Mouse (Mus musculus) embryonic facial prominence, embryonic 12.5 days (tissue): ENCODE measurements at regions not wholly inside any gene's neighbourhood (a gene's known extent, or its start where the extent isn't known, plus 50 kb on each side); places are given as distances from the start of the nearest gene placed in this dataset.

Experiments
- ATAC-seq: fragments of 200-750 bp; cut with Nextera tagmentation; 2 replicates; pipeline ENCODE4 v1.8.0; 2017; ENCODE audit not compliant: insufficient number of reproducible peaks, insufficient read depth, low FRiP score, low TSS enrichment
- H3K27ac ChIP-seq: fragments of 300-500 bp; sonication (generic); 2 replicates; pipeline ENCODE4 v1.5.1; 2016; ENCODE audit warnings: mild to moderate bottlenecking
- H3K27me3 ChIP-seq: fragments of 300-500 bp; sonication (generic); 2 replicates; pipeline ENCODE4 v1.6.1; 2016; ENCODE audit warnings: mild to moderate bottlenecking, moderate library complexity
- H3K36me3 ChIP-seq: fragments of 300-500 bp; sonication (generic); 2 replicates; pipeline ENCODE4 v1.6.1; 2016; ENCODE audit warnings: mild to moderate bottlenecking
- H3K4me1 ChIP-seq: fragments of 300-500 bp; sonication (generic); 2 replicates; pipeline ENCODE4 v1.6.1; 2016
- H3K4me2 ChIP-seq: fragments of 300-500 bp; sonication (generic); replicated peaks from 2 replicates; pipeline ENCODE4 v1.6.1; 2016; ENCODE audit warnings: mild to moderate bottlenecking, moderate library complexity
- H3K4me3 ChIP-seq: fragments of 300-500 bp; sonication (generic); 2 replicates; pipeline ENCODE4 v1.5.1; 2016; ENCODE audit warnings: mild to moderate bottlenecking
- H3K9ac ChIP-seq: fragments of 300-500 bp; sonication (generic); 2 replicates; pipeline ENCODE4 v1.6.1; 2016; ENCODE audit warnings: mild to moderate bottlenecking, moderate library complexity
- H3K9me3 ChIP-seq: fragments of 300-500 bp; sonication (generic); 2 replicates; pipeline ENCODE4 v1.6.1; 2016; ENCODE audit warnings: mild to moderate bottlenecking, moderate library complexity
- WGBS: fragments of 180-500 bp; shearing (Covaris S2); methylation state at CpG from one replicate; pipeline ENCODE4 v1.1.7; 2016; 5-methylcytosine and 5-hydroxymethylcytosine counted together

DNA sequence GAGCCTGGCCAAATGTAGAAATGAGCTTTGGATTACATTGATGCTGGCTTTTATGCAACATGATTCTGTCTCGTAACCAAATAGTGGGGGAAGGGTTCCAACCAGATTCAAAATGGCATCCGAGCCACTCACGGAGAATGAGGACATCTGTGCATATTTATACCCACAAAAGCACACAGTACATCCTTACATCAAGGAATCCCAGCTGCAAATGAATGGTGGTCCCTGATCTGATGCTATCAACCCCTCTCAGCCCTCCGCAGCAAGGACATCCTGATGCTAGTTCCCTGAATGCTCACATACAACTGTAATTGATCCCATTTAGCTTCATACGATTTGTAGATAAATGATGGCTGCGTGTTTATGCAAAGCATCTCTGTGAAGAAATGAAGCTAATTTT lies 215.9 kb downstream of the Samd5 start:
- Histone ChIP-seq H3K4me1 (no peaks in the 10 kb centered on the region), H3K36me3 (no peaks in the 10 kb centered on the region), H3K4me3 (no peak overlapping the region), H3K9ac (no peak overlapping the region), H3K9me3 (no peaks in the 10 kb centered on the region), H3K4me2 (no peak overlapping the region), H3K27me3 (no peaks in the 10 kb centered on the region), H3K27ac (no peak overlapping the region)
- WGBS = 77% methylated on average over 6 of the region's 6 CpGs
- ATAC-seq = no peak

DNA sequence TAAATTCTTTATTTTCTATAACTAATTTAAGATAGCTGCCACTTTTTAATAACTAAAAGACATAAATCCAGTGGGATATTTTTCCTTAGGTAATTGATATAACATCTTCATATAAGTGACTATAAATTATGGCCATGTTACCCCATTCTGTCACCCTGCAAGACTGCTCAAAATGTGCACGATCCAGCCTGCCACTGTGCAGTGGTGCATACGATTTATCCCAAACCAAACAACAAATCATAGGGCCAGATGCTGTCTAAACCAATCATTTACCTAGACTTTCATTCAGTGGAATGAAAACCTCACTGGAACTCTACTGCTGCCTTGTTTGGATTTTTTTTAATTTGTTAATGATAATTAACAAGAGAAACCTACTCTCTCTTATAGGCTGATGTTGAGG lies 216.5 kb downstream of the Samd5 start:
- no peaks in the 10 kb centered on the region for H3K27me3 ChIP-seq
- WGBS = 88% methylated on average over 2 of the region's 2 CpGs
- H3K9me3 ChIP-seq = no peaks in the 10 kb centered on the region
- no peak overlapping the region for H3K4me3 ChIP-seq
- no peaks in the 10 kb centered on the region for H3K36me3 ChIP-seq
- H3K4me2 ChIP-seq = no peak overlapping the region
- ATAC-seq = no peak
- H3K9ac ChIP-seq = no peak overlapping the region
- no peaks in the 10 kb centered on the region for H3K4me1 ChIP-seq
- no peak overlapping the region for H3K27ac ChIP-seq

GRCm38 (mm10) chr10:9457222-9457621 lies 217.8 kb downstream of the Samd5 start:
- Histone ChIP-seq H3K27ac (no peak overlapping the region), H3K27me3 (no peaks in the 10 kb centered on the region), H3K9ac (no peak overlapping the region), H3K4me2 (no peak overlapping the region), H3K36me3 (no peaks in the 10 kb centered on the region), H3K4me1 (no peaks in the 10 kb centered on the region), H3K4me3 (no peak overlapping the region), H3K9me3 (no peaks in the 10 kb centered on the region)
- no peak for ATAC-seq
- 86% methylated on average over 1 of the region's 1 CpGs for WGBS

DNA sequence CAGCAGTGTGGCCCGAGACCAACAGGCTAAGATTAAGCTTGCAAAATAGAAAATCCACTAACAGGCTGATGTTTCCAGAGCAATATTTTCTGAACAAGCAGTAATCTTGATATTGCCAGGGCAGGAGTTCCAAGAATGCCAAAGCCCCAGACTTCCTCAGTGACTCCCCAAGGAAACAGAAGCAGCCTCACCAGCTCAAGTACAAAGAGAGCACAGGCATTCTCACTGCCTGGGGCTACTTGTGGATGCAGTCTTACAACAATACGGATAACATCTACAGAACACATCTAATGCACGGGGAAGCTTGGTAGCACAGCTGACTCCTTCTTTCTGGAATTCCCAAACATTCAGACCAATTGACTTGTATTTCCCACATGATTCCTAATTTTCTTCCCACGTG lies 235.9 kb downstream of the Samd5 start:
- 25% methylated on average over 4 of the region's 4 CpGs for WGBS
- no peak for ATAC-seq
- H3K27ac ChIP-seq = no peak overlapping the region
- no peak overlapping the region for H3K9ac ChIP-seq
- H3K27me3 ChIP-seq = no peaks in the 10 kb centered on the region
- H3K4me2 ChIP-seq = no peak overlapping the region
- no peaks in the 10 kb centered on the region for H3K36me3 ChIP-seq
- no peaks in the 10 kb centered on the region for H3K9me3 ChIP-seq
- H3K4me1 ChIP-seq = peaks cover 13% of the 10 kb centered on the region; the same call in 1 of the 2 replicates
- no peak overlapping the region for H3K4me3 ChIP-seq

GRCm38 (mm10) chr10:9438366-9438765 lies 236.6 kb downstream of the Samd5 start:
- ATAC-seq = no peak
- WGBS = 60% methylated on average over 4 of the region's 4 CpGs
- no peak overlapping the region for H3K9ac ChIP-seq

DNA sequence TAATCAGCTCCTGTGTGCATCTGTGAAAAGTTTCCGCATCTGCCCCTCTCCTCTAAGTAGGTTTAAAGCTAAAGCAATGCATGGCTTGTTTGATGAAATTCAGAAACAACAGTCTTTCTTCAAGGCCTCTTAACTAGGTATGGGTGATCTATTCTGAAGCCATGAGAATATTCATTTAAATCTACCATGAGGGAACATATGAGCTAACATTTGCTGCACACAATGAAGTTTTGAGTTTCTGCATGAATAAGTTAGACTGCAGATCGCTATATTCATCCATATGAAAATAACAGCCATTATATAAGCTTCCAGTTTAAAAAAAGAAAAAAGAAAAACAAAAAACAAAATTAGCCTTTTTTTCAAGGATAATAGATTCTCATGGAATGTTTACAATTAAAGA lies 245.9 kb downstream of the Samd5 start:
- 89% methylated on average over 2 of the region's 2 CpGs for WGBS
- H3K9me3 ChIP-seq = no peaks in the 10 kb centered on the region
- H3K9ac ChIP-seq = no peak overlapping the region

More at GRCm38 (mm10) chr10:9438366-9438765, 236.6 kb downstream of the Samd5 start:
- no peak overlapping the region for H3K27ac ChIP-seq
- peaks cover 13% of the 10 kb centered on the region; the same call in 1 of the 2 replicates for H3K4me1 ChIP-seq
- no peaks in the 10 kb centered on the region for H3K36me3 ChIP-seq
- H3K4me2 ChIP-seq = no peak overlapping the region
- H3K9me3 ChIP-seq = no peaks in the 10 kb centered on the region
- no peaks in the 10 kb centered on the region for H3K27me3 ChIP-seq
- no peak overlapping the region for H3K4me3 ChIP-seq

DNA sequence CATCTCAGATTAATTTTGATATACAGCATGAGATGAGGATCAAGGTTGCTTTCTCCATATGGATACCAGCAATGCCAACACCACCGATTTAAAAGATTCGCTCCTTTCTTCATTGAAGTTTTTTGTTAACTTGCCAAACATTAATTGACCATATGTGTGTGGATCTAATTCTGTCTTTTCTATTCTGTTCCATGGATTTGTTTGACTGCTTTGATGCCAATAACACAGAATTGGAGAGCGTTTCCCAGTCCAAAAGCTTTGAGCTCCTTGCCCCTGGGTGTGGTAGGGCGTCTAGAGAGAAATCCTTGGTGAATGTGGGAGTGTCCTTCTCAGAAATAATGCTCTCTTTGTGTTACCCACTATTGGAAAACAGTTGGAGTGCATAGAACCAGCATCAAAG lies 254.3 kb downstream of the Samd5 start:
- ATAC-seq = no peak
- Histone ChIP-seq H3K27me3 (no peaks in the 10 kb centered on the region), H3K4me1 (no peaks in the 10 kb centered on the region), H3K4me3 (no peak overlapping the region), H3K9ac (no peak overlapping the region), H3K4me2 (no peak overlapping the region), H3K36me3 (no peaks in the 10 kb centered on the region), H3K27ac (no peak overlapping the region), H3K9me3 (no peaks in the 10 kb centered on the region)
- 71% methylated on average over 4 of the region's 4 CpGs for WGBS

More for the DNA sequence above, 245.9 kb downstream of the Samd5 start:
- Histone ChIP-seq H3K36me3 (no peaks in the 10 kb centered on the region), H3K27ac (no peak overlapping the region), H3K4me1 (no peaks in the 10 kb centered on the region), H3K4me2 (no peak overlapping the region), H3K4me3 (no peak overlapping the region), H3K27me3 (no peaks in the 10 kb centered on the region)
- ATAC-seq = no peak

GRCm38 (mm10) chr10:9416685-9417084 lies 258.3 kb downstream of the Samd5 start:
- H3K9me3 ChIP-seq = no peaks in the 10 kb centered on the region
- H3K36me3 ChIP-seq = no peaks in the 10 kb centered on the region
- no peak overlapping the region for H3K27ac ChIP-seq
- no peak overlapping the region for H3K4me3 ChIP-seq
- WGBS = 97% methylated on average over 5 of the region's 5 CpGs
- no peaks in the 10 kb centered on the region for H3K27me3 ChIP-seq
- no peak overlapping the region for H3K4me2 ChIP-seq
- ATAC-seq = no peak
- no peaks in the 10 kb centered on the region for H3K4me1 ChIP-seq
- H3K9ac ChIP-seq = no peak overlapping the region

GRCm38 (mm10) chr10:9406101-9406500 lies 268.9 kb downstream of the Samd5 start:
- Histone ChIP-seq H3K4me3 (no peak overlapping the region), H3K27me3 (no peaks in the 10 kb centered on the region), H3K9me3 (no peaks in the 10 kb centered on the region), H3K4me1 (0 out of 2 replicates have a peak, but pooled peaks cover 4% of the 10 kb centered on the region), H3K36me3 (no peaks in the 10 kb centered on the region), H3K4me2 (no peak overlapping the region), H3K9ac (no peak overlapping the region), H3K27ac (no peak overlapping the region)
- ATAC-seq = no peak
- 60% methylated on average over 4 of the region's 4 CpGs for WGBS

- H3K9me3 ChIP-seq = no peaks in the 10 kb centered on the region
- H3K36me3 ChIP-seq = no peaks in the 10 kb centered on the region
- no peak overlapping the region for H3K4me3 ChIP-seq
- H3K9ac ChIP-seq = no peak overlapping the region
- H3K27ac ChIP-seq = no peak overlapping the region
- no peaks in the 10 kb centered on the region for H3K27me3 ChIP-seq
- 86% methylated on average over 2 of the region's 2 CpGs for WGBS
- H3K4me2 ChIP-seq = no peak overlapping the region
- H3K4me1 ChIP-seq = 0 out of 2 replicates have a peak, but pooled peaks cover 4% of the 10 kb centered on the region
- ATAC-seq = no peak
These were observed 269.6 kb downstream of the Samd5 start for GRCm38 (mm10) chr10:9405417-9405816.

- no peak overlapping the region for H3K27ac ChIP-seq
- H3K4me2 ChIP-seq = no peak overlapping the region
- no peaks in the 10 kb centered on the region for H3K9me3 ChIP-seq
- H3K4me3 ChIP-seq = no peak overlapping the region
- 78% methylated on average over 6 of the region's 6 CpGs for WGBS
- no peaks in the 10 kb centered on the region for H3K27me3 ChIP-seq
- H3K9ac ChIP-seq = no peak overlapping the region
- H3K36me3 ChIP-seq = no peaks in the 10 kb centered on the region
- 0 out of 2 replicates have a peak, but pooled peaks cover 4% of the 10 kb centered on the region for H3K4me1 ChIP-seq
- ATAC-seq = no peak
These were observed 270.0 kb downstream of the Samd5 start for GRCm38 (mm10) chr10:9404963-9405362.

DNA sequence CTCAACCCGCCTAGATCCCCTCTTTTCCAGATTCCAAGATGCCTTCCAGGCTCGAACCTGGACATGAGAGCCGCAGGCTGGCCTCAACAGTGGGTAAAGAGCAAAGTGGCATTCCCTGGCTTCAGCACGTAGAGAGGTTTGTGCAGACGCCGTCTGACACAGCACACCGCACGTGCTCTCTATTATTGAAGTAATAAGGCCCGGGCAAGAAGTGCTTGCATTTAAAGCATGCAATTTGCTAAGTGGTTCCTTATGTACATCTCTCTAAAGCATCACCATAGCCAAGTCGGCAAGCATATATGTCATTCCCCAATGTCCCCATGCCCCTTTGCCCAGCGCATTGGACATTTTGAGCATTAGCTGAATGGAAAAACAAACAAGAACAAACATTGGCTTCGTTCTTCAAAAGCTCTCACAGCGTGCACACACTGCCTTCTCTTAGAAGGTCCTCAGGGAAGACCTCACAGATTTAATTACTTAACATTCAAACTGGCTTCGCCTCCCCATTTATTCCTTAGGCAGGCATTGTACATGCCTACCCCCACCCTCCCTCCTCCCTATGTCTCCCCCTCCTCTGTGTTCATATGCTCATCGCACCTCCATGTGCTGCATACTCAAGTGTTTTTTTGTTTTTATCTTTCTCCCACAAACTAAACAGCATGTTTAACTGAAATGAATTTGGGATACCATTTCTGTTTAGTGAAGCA lies 273.9 kb downstream of the Samd5 start:
- 0 out of 2 replicates have a peak, but pooled peaks cover 4% of the 10 kb centered on the region for H3K4me1 ChIP-seq
- H3K9me3 ChIP-seq = no peaks in the 10 kb centered on the region
- H3K27me3 ChIP-seq = no peaks in the 10 kb centered on the region
- no peak overlapping the region for H3K4me2 ChIP-seq
- 32% methylated on average over 15 of the region's 15 CpGs for WGBS
- ATAC-seq = peak; percentile 64; the same call in 1 of the 2 replicates
- no peak overlapping the region for H3K9ac ChIP-seq
- no peak overlapping the region for H3K27ac ChIP-seq
- H3K36me3 ChIP-seq = no peaks in the 10 kb centered on the region
- H3K4me3 ChIP-seq = no peak overlapping the region
